Mouse (Mus musculus): ENCODE data around the gene Gm28557. TPM values are rescaled to one million over a fixed set of nuclear protein-coding genes. Genes with fewer than 3 reads are reported as not detected.

The Gm28557 gene
- polyA plus RNA-seq, 1 experiment from 2014 or later = 1.6 TPM

- no peaks in the 10 kb centered on the region; the same call in 1 of the 2 replicates for H3K4me1 ChIP-seq (ENCODE audit: control insufficient read depth, insufficient read depth, low read length)
- no peaks in the 10 kb centered on the region for H3K9me3 ChIP-seq (replicated peaks; ENCODE audit: control insufficient read depth, low read length)
- H3K36me3 ChIP-seq (ENCODE audit: control insufficient read depth, insufficient read depth, low read length) = no peaks in the 10 kb centered on the region
- ATAC-seq = no peak
- H3K27me3 ChIP-seq (replicated peaks; ENCODE audit: control insufficient read depth, insufficient read depth, low read length) = no peaks in the 10 kb centered on the region
- H3K9ac ChIP-seq (ENCODE audit: low read length) = peak overlapping the region; percentile 62
- peak overlapping the region; percentile 53 for H3K4me3 ChIP-seq (ENCODE audit: low read depth, low read length)
- 71% methylated on average over 9 of the region's 9 CpGs for WGBS
- peak overlapping the region; percentile 56 for H3K4me2 ChIP-seq (ENCODE audit: low read length)
- no peak for DNase-seq (ENCODE audit: low spot score)
- no peak overlapping the region for H3K27ac ChIP-seq (ENCODE audit: low read depth, low read length)
Measured at GRCm38 (mm10) chr13:67107681-67108080, 723 bp downstream of the Gm28557 start.

DNA sequence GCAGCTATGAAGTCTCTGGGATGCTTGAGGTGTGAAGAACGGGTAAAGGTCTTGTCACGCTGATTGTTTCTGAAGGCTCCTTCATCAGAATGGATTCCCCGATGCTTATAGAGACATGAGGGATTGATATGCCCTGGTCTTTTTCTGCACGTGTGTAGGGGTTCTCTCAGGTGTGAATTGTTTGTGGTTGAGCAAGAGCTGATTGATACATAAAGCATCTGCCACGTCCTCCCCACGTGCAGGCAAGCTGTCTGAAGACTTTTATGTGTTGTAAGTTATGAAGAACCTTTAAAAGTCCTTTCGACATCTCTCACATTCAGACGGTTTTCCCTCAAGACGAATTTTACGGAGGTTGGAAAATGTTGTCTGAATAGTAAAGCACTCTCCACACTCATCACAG is 10.5 kb downstream of the Gm28557 start, which contains the start of gene Zfp708:
TSS of gene Zfp708 (minus strand) at position 101 of the 400 bp plus-strand sequence.
- DNase-seq (ENCODE audit: low spot score) = no peak
- 90% methylated on average over 10 of the region's 10 CpGs for WGBS

GRCm38 (mm10) chr13:67090154-67090553 is 18.2 kb downstream of the Gm28557 start:
- no peaks in the 10 kb centered on the region for H3K27me3 ChIP-seq (replicated peaks; ENCODE audit: control insufficient read depth, insufficient read depth, low read length)
- H3K9me3 ChIP-seq (replicated peaks; ENCODE audit: control insufficient read depth, low read length) = no peaks in the 10 kb centered on the region

More for the DNA sequence above, 10.5 kb downstream of the Gm28557 start, which contains the start of gene Zfp708:
- ATAC-seq = no peak
- H3K4me2 ChIP-seq (ENCODE audit: low read length) = no peak within 1 kb of the TSS
- H3K27me3 ChIP-seq (replicated peaks; ENCODE audit: control insufficient read depth, insufficient read depth, low read length) = no peaks in the 10 kb centered on the region
- no peaks in the 10 kb centered on the region for H3K36me3 ChIP-seq (ENCODE audit: control insufficient read depth, insufficient read depth, low read length)
- H3K4me1 ChIP-seq (ENCODE audit: control insufficient read depth, insufficient read depth, low read length) = no peaks in the 10 kb centered on the region
- no peak within 1 kb of the TSS for H3K9ac ChIP-seq (ENCODE audit: low read length)
- no peak within 1 kb of the TSS for H3K27ac ChIP-seq (ENCODE audit: low read depth, low read length)
- no peaks in the 10 kb centered on the region for H3K9me3 ChIP-seq (replicated peaks; ENCODE audit: control insufficient read depth, low read length)
- H3K4me3 ChIP-seq (ENCODE audit: low read depth, low read length) = no peak within 1 kb of the TSS

DNA sequence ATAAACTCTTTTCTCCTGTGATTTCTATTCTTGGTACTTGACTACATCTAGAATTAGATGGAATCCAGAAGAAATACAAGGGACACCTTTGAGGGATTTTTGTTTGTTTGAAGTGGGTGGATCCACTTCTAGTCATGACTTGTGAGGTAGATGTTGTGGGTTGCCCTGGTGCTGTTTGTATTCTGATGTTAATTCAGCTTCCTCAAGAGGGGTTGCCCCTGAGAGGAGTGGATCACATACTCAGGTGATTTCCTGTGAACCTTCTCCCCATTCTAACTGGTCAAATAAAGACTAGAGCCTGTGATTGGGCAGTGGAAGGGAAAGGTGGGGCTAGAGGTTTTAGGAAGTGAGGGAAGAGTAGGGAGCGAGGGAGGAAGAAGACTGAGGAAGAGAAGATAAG is 26.5 kb downstream of the Gm28557 start:
- DNase-seq (ENCODE audit: low spot score) = no peak
- WGBS = 91% methylated on average over 1 of the region's 1 CpGs
- Histone ChIP-seq H3K4me3 (ENCODE audit: low read depth, low read length) (peak overlapping the region; percentile 63), H3K4me1 (ENCODE audit: control insufficient read depth, insufficient read depth, low read length) (0 out of 2 replicates have a peak, but pooled peaks cover 4% of the 10 kb centered on the region), H3K27me3 (replicated peaks; ENCODE audit: control insufficient read depth, insufficient read depth, low read length) (no peaks in the 10 kb centered on the region), H3K36me3 (ENCODE audit: control insufficient read depth, insufficient read depth, low read length) (peaks cover 3% of the 10 kb centered on the region; the same call in 1 of the 2 replicates), H3K27ac (ENCODE audit: low read depth, low read length) (no peak overlapping the region), H3K9me3 (replicated peaks; ENCODE audit: control insufficient read depth, low read length) (0 out of 2 replicates have a peak, but pooled peaks cover 3% of the 10 kb centered on the region), H3K9ac (ENCODE audit: low read length) (no peak overlapping the region), H3K4me2 (ENCODE audit: low read length) (peak overlapping the region; percentile 69)
- no peak for ATAC-seq

More at GRCm38 (mm10) chr13:67090154-67090553, 18.2 kb downstream of the Gm28557 start:
- Histone ChIP-seq H3K4me3 (ENCODE audit: low read depth, low read length) (no peak overlapping the region), H3K27ac (ENCODE audit: low read depth, low read length) (no peak overlapping the region), H3K4me1 (ENCODE audit: control insufficient read depth, insufficient read depth, low read length) (no peaks in the 10 kb centered on the region), H3K9ac (ENCODE audit: low read length) (no peak overlapping the region), H3K4me2 (ENCODE audit: low read length) (no peak overlapping the region), H3K36me3 (ENCODE audit: control insufficient read depth, insufficient read depth, low read length) (no peaks in the 10 kb centered on the region)
- no peak for ATAC-seq
- 100% methylated on average over 1 of the region's 1 CpGs for WGBS
- DNase-seq (ENCODE audit: low spot score) = no peak

DNA sequence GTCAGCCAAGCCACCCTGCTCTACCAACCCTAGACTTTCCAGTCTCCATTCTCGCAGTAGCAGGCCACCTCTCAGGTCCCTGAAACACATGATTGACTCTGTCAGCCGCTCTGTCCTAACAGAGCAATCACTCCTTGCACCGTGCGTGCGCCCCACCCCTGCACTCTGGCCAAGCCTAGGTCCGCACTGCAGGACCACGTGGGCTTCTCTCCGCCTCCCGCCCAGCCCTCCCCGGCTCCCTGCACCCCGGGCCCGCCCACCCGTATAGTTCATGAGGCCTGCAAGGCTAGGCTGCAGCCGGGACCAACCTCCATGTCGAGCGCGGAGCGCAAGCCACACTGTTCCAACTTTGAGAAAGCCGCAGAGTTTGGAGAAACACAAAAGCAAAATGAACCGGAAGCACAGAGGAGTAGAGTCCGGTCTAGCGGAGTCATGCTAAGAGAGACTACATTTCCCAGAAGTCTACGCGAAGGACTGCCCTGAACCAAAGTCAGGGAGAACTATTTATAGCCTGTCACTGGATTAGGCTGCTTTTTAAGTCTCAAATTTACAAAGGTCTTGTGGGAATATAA is 27.2 kb downstream of the Gm28557 start:
- ATAC-seq (peak; percentile 97), DNase-seq (ENCODE audit: low spot score) (peak; percentile 92)
- Histone ChIP-seq H3K4me1 (ENCODE audit: control insufficient read depth, insufficient read depth, low read length) (0 out of 2 replicates have a peak, but pooled peaks cover 4% of the 10 kb centered on the region), H3K4me3 (ENCODE audit: low read depth, low read length) (peak overlapping the region; percentile 63), H3K9ac (ENCODE audit: low read length) (peak overlapping the region; percentile 75), H3K27ac (ENCODE audit: low read depth, low read length) (peak overlapping the region; percentile 66), H3K27me3 (replicated peaks; ENCODE audit: control insufficient read depth, insufficient read depth, low read length) (no peaks in the 10 kb centered on the region), H3K9me3 (replicated peaks; ENCODE audit: control insufficient read depth, low read length) (peaks cover 8% of the 10 kb centered on the region; the same call in 1 of the 2 replicates), H3K4me2 (ENCODE audit: low read length) (peak overlapping the region; percentile 69), H3K36me3 (ENCODE audit: control insufficient read depth, insufficient read depth, low read length) (peaks cover 4% of the 10 kb centered on the region; the same call in 1 of the 2 replicates)
- under 1% methylated on average over 24 of the region's 24 CpGs for WGBS

- H3K36me3 ChIP-seq (ENCODE audit: control insufficient read depth, insufficient read depth, low read length) = peaks cover 28% of the 10 kb centered on the region
- 92% methylated on average over 2 of the region's 2 CpGs for WGBS
- no peak for ATAC-seq
Measured at GRCm38 (mm10) chr13:67077244-67077643, 31.2 kb downstream of the Gm28557 start.

GRCm38 (mm10) chr13:67072786-67073185 is 35.6 kb downstream of the Gm28557 start:
- Histone ChIP-seq H3K4me1 (ENCODE audit: control insufficient read depth, insufficient read depth, low read length) (no peaks in the 10 kb centered on the region), H3K36me3 (ENCODE audit: control insufficient read depth, insufficient read depth, low read length) (peaks cover 48% of the 10 kb centered on the region), H3K4me3 (ENCODE audit: low read depth, low read length) (no peak overlapping the region), H3K4me2 (ENCODE audit: low read length) (no peak overlapping the region), H3K9me3 (replicated peaks; ENCODE audit: control insufficient read depth, low read length) (peaks cover 42% of the 10 kb centered on the region), H3K9ac (ENCODE audit: low read length) (no peak overlapping the region), H3K27me3 (replicated peaks; ENCODE audit: control insufficient read depth, insufficient read depth, low read length) (no peaks in the 10 kb centered on the region), H3K27ac (ENCODE audit: low read depth, low read length) (no peak overlapping the region)
- WGBS = 93% methylated on average over 2 of the region's 2 CpGs
- ATAC-seq = no peak
- DNase-seq (ENCODE audit: low spot score) = no peak

More at GRCm38 (mm10) chr13:67077244-67077643, 31.2 kb downstream of the Gm28557 start:
- Histone ChIP-seq H3K27ac (ENCODE audit: low read depth, low read length) (no peak overlapping the region), H3K27me3 (replicated peaks; ENCODE audit: control insufficient read depth, insufficient read depth, low read length) (no peaks in the 10 kb centered on the region), H3K4me2 (ENCODE audit: low read length) (no peak overlapping the region), H3K4me3 (ENCODE audit: low read depth, low read length) (no peak overlapping the region), H3K4me1 (ENCODE audit: control insufficient read depth, insufficient read depth, low read length) (0 out of 2 replicates have a peak, but pooled peaks cover 4% of the 10 kb centered on the region), H3K9ac (ENCODE audit: low read length) (no peak overlapping the region), H3K9me3 (replicated peaks; ENCODE audit: control insufficient read depth, low read length) (peaks cover 24% of the 10 kb centered on the region)
- DNase-seq (ENCODE audit: low spot score) = no peak

DNA sequence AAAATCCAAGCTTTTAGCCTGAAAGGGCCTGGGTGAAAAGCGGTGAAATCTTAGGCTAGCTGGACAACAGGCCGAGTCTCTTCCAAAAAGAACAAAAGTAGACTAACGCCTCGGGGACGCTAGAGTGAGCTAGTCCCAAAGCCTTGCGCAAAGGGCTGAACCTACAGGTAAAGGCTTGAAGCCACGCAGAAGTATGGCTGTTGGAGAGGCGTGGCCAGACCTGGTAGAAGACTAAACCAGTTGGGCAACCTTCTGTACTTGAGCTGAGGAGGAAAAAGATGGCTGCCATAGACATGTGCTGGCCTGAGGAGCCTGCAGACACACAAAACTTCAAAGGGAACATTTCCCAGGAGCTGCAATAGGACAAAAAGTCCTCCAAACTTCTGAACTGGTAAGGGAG is 43.0 kb downstream of the Gm28557 start:
- Histone ChIP-seq H3K27me3 (replicated peaks; ENCODE audit: control insufficient read depth, insufficient read depth, low read length) (no peaks in the 10 kb centered on the region), H3K36me3 (ENCODE audit: control insufficient read depth, insufficient read depth, low read length) (peaks cover 10% of the 10 kb centered on the region), H3K4me3 (ENCODE audit: low read depth, low read length) (no peak overlapping the region), H3K4me1 (ENCODE audit: control insufficient read depth, insufficient read depth, low read length) (0 out of 2 replicates have a peak, but pooled peaks cover under 1% of the 10 kb centered on the region), H3K27ac (ENCODE audit: low read depth, low read length) (no peak overlapping the region), H3K4me2 (ENCODE audit: low read length) (no peak overlapping the region), H3K9me3 (replicated peaks; ENCODE audit: control insufficient read depth, low read length) (peaks cover 12% of the 10 kb centered on the region), H3K9ac (ENCODE audit: low read length) (no peak overlapping the region)
- DNase-seq (ENCODE audit: low spot score) (no peak), ATAC-seq (no peak)
- 87% methylated on average over 8 of the region's 8 CpGs for WGBS

GRCm38 (mm10) chr13:67062427-67062826 is 46.0 kb downstream of the Gm28557 start:
- ATAC-seq = no peak
- no peak for DNase-seq (ENCODE audit: low spot score)
- Histone ChIP-seq H3K9ac (ENCODE audit: low read length) (no peak overlapping the region), H3K4me1 (ENCODE audit: control insufficient read depth, insufficient read depth, low read length) (0 out of 2 replicates have a peak, but pooled peaks cover 6% of the 10 kb centered on the region), H3K27ac (ENCODE audit: low read depth, low read length) (no peak overlapping the region), H3K4me2 (ENCODE audit: low read length) (no peak overlapping the region), H3K4me3 (ENCODE audit: low read depth, low read length) (no peak overlapping the region), H3K27me3 (replicated peaks; ENCODE audit: control insufficient read depth, insufficient read depth, low read length) (no peaks in the 10 kb centered on the region), H3K36me3 (ENCODE audit: control insufficient read depth, insufficient read depth, low read length) (no peaks in the 10 kb centered on the region), H3K9me3 (replicated peaks; ENCODE audit: control insufficient read depth, low read length) (peaks cover 5% of the 10 kb centered on the region; the same call in 1 of the 2 replicates)
- WGBS = 63% methylated on average over 7 of the region's 7 CpGs

Data from forebrain, embryonic 14.5 days (tissue).